19 mouse cellular contexts compared by ENCODE assay signal in the genomic region with DNA sequence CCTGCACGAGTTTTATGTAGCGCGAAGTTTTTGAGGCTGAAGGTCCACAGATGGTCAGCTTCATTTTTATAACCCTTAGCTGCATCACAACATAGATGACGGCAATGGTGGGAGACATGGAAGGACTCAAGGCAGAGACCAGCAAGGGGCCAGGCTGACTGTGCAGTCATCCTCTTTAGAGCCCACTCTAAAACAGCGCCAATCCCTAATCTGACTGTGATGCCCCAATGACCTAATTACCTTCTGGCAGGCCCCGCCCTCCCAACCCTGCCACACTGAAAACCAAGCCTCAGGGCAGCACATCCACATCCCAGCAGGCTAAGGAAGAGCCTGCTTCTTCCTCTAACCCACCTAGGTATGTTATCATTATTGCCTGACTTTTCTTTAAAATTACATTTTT. TPM values are rescaled to one million over a fixed set of nuclear protein-coding genes. Genes with fewer than 3 reads are reported as not detected.
"Had no signal": no experiment of that assay in that cellular context is flagged by ENCODE, and none has a peak within 500 bp of the region (broad histone marks: within the 10 kb centered on the region; RNA-seq: fewer than 3 reads in every experiment).

No protein-coding gene starts in this region.

- H3K9ac ChIP-seq: liver, embryonic 15.5 days; liver, postnatal 0 days; lung, embryonic 15.5 days; midbrain, embryonic 13.5 days; midbrain, embryonic 15.5 days; neural tube, embryonic 12.5 days had no signal

- H3K4me3 ChIP-seq: liver, embryonic 15.5 days; lung, embryonic 15.5 days; midbrain, embryonic 10.5 days; midbrain, embryonic 13.5 days; midbrain, embryonic 15.5 days; neural tube, embryonic 12.5 days had no signal

- ATAC-seq: liver, postnatal 0 days; lung, postnatal 0 days; midbrain, embryonic 13.5 days; midbrain, embryonic 15.5 days had no signal

- H3K36me3 ChIP-seq: liver, embryonic 15.5 days; lung, embryonic 15.5 days; midbrain, embryonic 10.5 days; midbrain, embryonic 13.5 days; midbrain, embryonic 15.5 days; neural tube, embryonic 12.5 days had no signal

- H3K4me1 ChIP-seq: liver, embryonic 15.5 days; midbrain, embryonic 15.5 days; neural tube, embryonic 12.5 days had no signal

- DNase-seq: liver, postnatal 0 days; lung, adult 2 months; lung, postnatal 4 days; right cerebral cortex, adult 18-20 months; right cerebral cortex, postnatal 25 days; right cerebral cortex, postnatal 4 days; spleen, adult 18-20 months; thymus, adult 18-20 months; thymus, postnatal 14 days; thymus, postnatal 36 days had no signal

- H3K4me2 ChIP-seq: liver, embryonic 15.5 days; lung, embryonic 15.5 days; midbrain, embryonic 13.5 days; midbrain, embryonic 15.5 days; neural tube, embryonic 12.5 days had no signal

- H3K27me3 ChIP-seq: midbrain, embryonic 15.5 days; neural tube, embryonic 12.5 days had no signal

- H3K27ac ChIP-seq: liver, embryonic 15.5 days; lung, embryonic 15.5 days; midbrain, embryonic 10.5 days; midbrain, embryonic 13.5 days; midbrain, embryonic 15.5 days; neural tube, embryonic 12.5 days had no signal

- H3K9me3 ChIP-seq: liver, embryonic 15.5 days; lung, embryonic 15.5 days; midbrain, embryonic 13.5 days; midbrain, embryonic 15.5 days had no signal

RNA-seq across cellular contexts. Expression of gene Dusp14, which starts 8.4 kb away (rescaled TPM):
- total RNA-seq: megakaryocyte, adult 5-6 weeks; megakaryocyte-erythroid progenitor cell, adult 5-6 weeks had no signal
